Mouse (Mus musculus) kidney, postnatal 0 days (tissue): ENCODE measurements at regions not wholly inside any gene's neighbourhood (a gene's known extent, or its start where the extent isn't known, plus 50 kb on each side); places are given as distances from the start of the nearest gene placed in this dataset.

Experiments
- ATAC-seq: fragments of 200-750 bp; cut with Nextera tagmentation; replicated peaks from 2 replicates; pipeline ENCODE4 v1.8.0; 2017; ENCODE audit warnings: low read depth, moderate number of reproducible peaks, moderate TSS enrichment, moderate library complexity; ENCODE audit not compliant: low FRiP score
- DNase-seq: peaks from one replicate; pipeline ENCODE4 v3.0.0-alpha.2; 2016; ENCODE audit warnings: low spot score
- H3K27ac ChIP-seq: fragments of 300-500 bp; sonication (generic); 2 replicates; pipeline ENCODE4 v1.5.1; 2014; ENCODE audit warnings: mild to moderate bottlenecking
- H3K27me3 ChIP-seq: fragments of 300-500 bp; sonication (generic); 2 replicates; pipeline ENCODE4 v1.6.1; 2014; ENCODE audit warnings: low read length, mixed read lengths; ENCODE audit not compliant: insufficient read depth
- H3K36me3 ChIP-seq: fragments of 300-500 bp; sonication (generic); 2 replicates; pipeline ENCODE4 v1.6.1; 2014; ENCODE audit warnings: low read length, mixed read lengths; ENCODE audit not compliant: insufficient read depth
- H3K4me1 ChIP-seq: fragments of 300-500 bp; sonication (generic); replicated peaks from 2 replicates; pipeline ENCODE4 v1.6.1; 2014; ENCODE audit warnings: antibody characterized with exemption, low read length, mixed read lengths; ENCODE audit not compliant: insufficient read depth
- H3K4me2 ChIP-seq: fragments of 300-500 bp; sonication (generic); 2 replicates; pipeline ENCODE4 v1.6.1; 2014; ENCODE audit warnings: mild to moderate bottlenecking, low read length, moderate library complexity, mixed read lengths
- H3K4me3 ChIP-seq: fragments of 300-500 bp; sonication (generic); replicated peaks from 2 replicates; pipeline ENCODE4 v1.5.1; 2014; ENCODE audit warnings: low read depth, low read length
- H3K9ac ChIP-seq: fragments of 300-500 bp; sonication (generic); 2 replicates; pipeline ENCODE4 v1.6.1; 2014; ENCODE audit warnings: low read depth, low read length
- H3K9me3 ChIP-seq: fragments of 300-500 bp; sonication (generic); replicated peaks from 2 replicates; pipeline ENCODE4 v1.6.1; 2016; ENCODE audit warnings: low read length, inconsistent platforms, mixed read lengths
- CTCF ChIP-seq: IDR thresholded peaks from 2 replicates; pipeline ENCODE4 v1.5.1; 2016; ENCODE audit warnings: antibody characterized with exemption, low read depth, mild to moderate bottlenecking, moderate library complexity
- WGBS: fragments of 180-500 bp; shearing (Covaris S2); extraction: QIAGEN DNeasy Blood & Tissue Kit; methylation state at CpG from one replicate; pipeline ENCODE4 v1.1.7; 2014; 5-methylcytosine and 5-hydroxymethylcytosine counted together

DNA sequence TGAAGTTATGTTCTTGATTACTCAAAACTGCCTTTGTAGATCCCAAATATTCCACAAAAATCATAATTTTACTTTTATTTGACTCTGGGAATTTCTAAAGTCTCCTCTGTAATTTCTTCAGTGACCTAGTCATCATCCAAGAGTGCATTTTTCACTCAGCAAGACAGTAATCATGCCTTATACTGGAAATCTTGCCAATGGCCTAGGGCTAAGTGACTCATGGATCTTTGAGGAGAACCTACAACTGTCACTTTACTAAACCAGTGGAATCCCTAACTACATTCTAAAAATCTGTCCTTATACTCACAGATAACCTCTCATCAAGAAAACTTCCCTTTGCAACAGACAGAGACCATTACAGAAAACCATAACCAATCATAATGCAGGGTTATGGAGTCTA lies 98.0 kb upstream of the Tbc1d5 start:
- Histone ChIP-seq H3K9ac (no peak overlapping the region), H3K27me3 (no peaks in the 10 kb centered on the region), H3K36me3 (no peaks in the 10 kb centered on the region)

GRCm38 (mm10) chr17:51272025-51272424 lies 92.9 kb upstream of the Tbc1d5 start:
- no peaks in the 10 kb centered on the region for H3K4me1 ChIP-seq
- no peak overlapping the region for H3K9ac ChIP-seq
- 77% methylated on average over 1 of the region's 1 CpGs for WGBS
- H3K4me2 ChIP-seq: no peak overlapping the region
- H3K36me3 ChIP-seq: no peaks in the 10 kb centered on the region
- TF ChIP-seq CTCF: no peak
- no peak overlapping the region for H3K4me3 ChIP-seq
- H3K9me3 ChIP-seq: no peaks in the 10 kb centered on the region
- no peak overlapping the region for H3K27ac ChIP-seq
- H3K27me3 ChIP-seq: no peaks in the 10 kb centered on the region
- ATAC-seq (no peak), DNase-seq (no peak)

More for the DNA sequence above, 98.0 kb upstream of the Tbc1d5 start:
- H3K4me2 ChIP-seq: no peak overlapping the region
- no peaks in the 10 kb centered on the region for H3K9me3 ChIP-seq
- DNase-seq (no peak), ATAC-seq (no peak)
- no peak overlapping the region for H3K27ac ChIP-seq
- no peaks in the 10 kb centered on the region for H3K4me1 ChIP-seq
- TF ChIP-seq CTCF: no peak
- H3K4me3 ChIP-seq: no peak overlapping the region

- Histone ChIP-seq H3K4me1 (no peaks in the 10 kb centered on the region), H3K9ac (no peak overlapping the region), H3K27me3 (no peaks in the 10 kb centered on the region), H3K36me3 (no peaks in the 10 kb centered on the region), H3K9me3 (no peaks in the 10 kb centered on the region), H3K4me2 (no peak overlapping the region), H3K27ac (no peak overlapping the region), H3K4me3 (no peak overlapping the region)
- WGBS: 64% methylated on average over 3 of the region's 3 CpGs
- no peak for ATAC-seq
- DNase-seq: no peak
- TF ChIP-seq CTCF: no peak
Observed at GRCm38 (mm10) chr17:51262946-51263345, 83.8 kb upstream of the Tbc1d5 start.

- Histone ChIP-seq H3K9ac (no peak overlapping the region), H3K27ac (no peak overlapping the region), H3K9me3 (no peaks in the 10 kb centered on the region), H3K4me1 (no peaks in the 10 kb centered on the region), H3K4me2 (no peak overlapping the region), H3K27me3 (no peaks in the 10 kb centered on the region), H3K36me3 (no peaks in the 10 kb centered on the region), H3K4me3 (no peak overlapping the region)
- DNase-seq (no peak), ATAC-seq (no peak)
- TF ChIP-seq CTCF: no peak
Observed at GRCm38 (mm10) chr17:51262404-51262803, 83.3 kb upstream of the Tbc1d5 start.

DNA sequence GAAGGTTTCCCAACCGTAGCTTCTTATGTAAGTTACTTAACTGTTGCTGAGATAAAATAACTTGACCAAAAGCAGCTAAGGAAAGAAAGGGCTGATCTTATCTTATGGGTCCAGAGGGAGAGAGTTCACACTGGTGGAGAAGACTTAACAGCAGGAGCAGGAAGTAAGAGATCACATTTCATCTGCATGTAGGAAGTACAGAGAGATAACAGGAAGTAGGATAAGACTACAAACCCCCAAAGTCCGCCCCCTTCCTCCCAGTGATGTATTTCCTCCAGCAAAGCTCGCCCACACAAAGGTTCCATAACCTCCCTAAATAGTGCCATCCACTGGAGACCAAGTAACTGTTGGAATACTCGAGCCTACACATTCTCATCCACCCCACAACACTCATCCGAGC lies 79.2 kb upstream of the Tbc1d5 start:
- no peak overlapping the region for H3K4me2 ChIP-seq
- H3K27me3 ChIP-seq: no peaks in the 10 kb centered on the region
- no peak overlapping the region for H3K9ac ChIP-seq
- no peaks in the 10 kb centered on the region for H3K9me3 ChIP-seq
- TF ChIP-seq CTCF: no peak
- DNase-seq: no peak
- no peak overlapping the region for H3K4me3 ChIP-seq
- no peaks in the 10 kb centered on the region for H3K4me1 ChIP-seq
- no peak overlapping the region for H3K27ac ChIP-seq
- no peaks in the 10 kb centered on the region for H3K36me3 ChIP-seq
- no peak for ATAC-seq
- 83% methylated on average over 5 of the region's 5 CpGs for WGBS

GRCm38 (mm10) chr17:51248543-51248942 lies 69.4 kb upstream of the Tbc1d5 start:
- 59% methylated on average over 6 of the region's 6 CpGs for WGBS
- no peaks in the 10 kb centered on the region for H3K27me3 ChIP-seq
- no peaks in the 10 kb centered on the region for H3K9me3 ChIP-seq
- no peak for ATAC-seq
- DNase-seq: no peak
- H3K27ac ChIP-seq: no peak overlapping the region
- no peaks in the 10 kb centered on the region for H3K36me3 ChIP-seq
- no peak overlapping the region for H3K4me3 ChIP-seq
- TF ChIP-seq CTCF: no peak
- no peak overlapping the region for H3K4me2 ChIP-seq
- H3K9ac ChIP-seq: no peak overlapping the region
- H3K4me1 ChIP-seq: no peaks in the 10 kb centered on the region

GRCm38 (mm10) chr17:51246038-51246437 lies 66.9 kb upstream of the Tbc1d5 start:
- no peak for DNase-seq
- no peak overlapping the region for H3K4me2 ChIP-seq
- H3K4me1 ChIP-seq: no peaks in the 10 kb centered on the region
- ATAC-seq: no peak
- H3K27ac ChIP-seq: no peak overlapping the region
- 75% methylated on average over 3 of the region's 3 CpGs for WGBS
- no peak overlapping the region for H3K9ac ChIP-seq
- TF ChIP-seq CTCF: no peak
- no peak overlapping the region for H3K4me3 ChIP-seq
- H3K9me3 ChIP-seq: no peaks in the 10 kb centered on the region
- H3K36me3 ChIP-seq: no peaks in the 10 kb centered on the region
- H3K27me3 ChIP-seq: no peaks in the 10 kb centered on the region
